Mouse (Mus musculus): ENCODE measurements around the gene Vcam1.

DNA sequence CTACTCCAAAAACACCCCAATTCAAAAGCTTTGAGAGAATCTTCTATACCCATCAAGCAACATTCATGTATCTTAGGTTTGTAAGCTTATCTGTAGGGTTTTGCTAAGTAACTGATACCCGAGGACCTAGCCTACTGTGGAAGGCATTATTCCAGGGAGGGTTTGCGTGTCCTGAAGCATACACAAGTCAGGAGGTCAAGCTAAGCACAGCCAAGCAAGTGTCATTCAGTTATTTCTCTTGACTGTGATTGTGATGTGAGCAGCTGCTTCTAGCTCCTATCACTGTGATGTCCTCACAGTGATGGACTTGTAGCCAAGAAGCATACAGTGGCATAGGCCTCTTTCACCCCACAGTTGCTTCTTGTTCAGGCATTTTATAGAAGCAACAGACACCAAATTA is 35.2 kb downstream of the Vcam1 start:
- no peak for TF ChIP-seq ZC3H11A (IDR thresholded peaks at IDR 0.05; ENCODE audit: borderline replicate concordance, low read depth, low read length)
- TF ChIP-seq ZNF384 (IDR thresholded peaks at IDR 0.05; ENCODE audit: low read depth, low read length), result no peak
- TF ChIP-seq HCFC1 (IDR thresholded peaks at IDR 0.05; ENCODE audit: borderline replicate concordance, insufficient read depth, low read length), result no peak
- no peak for TF ChIP-seq CHD2 (IDR thresholded peaks at IDR 0.05; ENCODE audit: low read depth, low read length)
